Mouse (Mus musculus): Measurements from ENCODE around the gene Kif1bp.
"Not testable (repeated sequence)": the region's sequence is repeated elsewhere in the genome, so short reads cannot be mapped to it uniquely, and the experiment has no call there.

Kif1bp gene

GRCm38 (mm10) chr10:62578338-62579100 is at the start of gene Kif1bp:
Gene Kif1bp (minus strand): TSS chr10:62578457.
- DNase-seq (ENCODE audit: low read depth), result peak; percentile 95

DNA sequence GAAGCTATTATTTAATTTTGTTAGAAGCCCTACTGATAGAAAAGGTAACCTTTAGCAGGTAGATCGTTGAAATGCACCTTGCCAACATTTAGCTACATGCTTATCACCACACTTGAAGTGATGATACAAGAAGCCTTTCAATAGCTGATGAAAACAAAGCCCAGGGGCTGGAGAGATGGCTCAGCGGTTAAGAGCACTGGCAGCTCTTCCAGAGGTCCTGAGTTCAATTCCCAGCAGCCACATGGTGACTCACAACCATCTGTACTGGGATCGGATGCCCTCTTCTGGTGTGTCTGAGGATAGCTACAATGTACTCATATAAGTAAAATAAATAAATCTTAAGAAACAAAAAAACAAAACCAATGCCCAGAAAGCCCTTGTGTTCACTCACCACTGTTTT is 25.9 kb upstream of the Kif1bp start:
- no peak for DNase-seq (ENCODE audit: low read depth)

GRCm38 (mm10) chr10:62603233-62604030 is 25.2 kb upstream of the Kif1bp start:
- no peak for DNase-seq (ENCODE audit: low read depth)

GRCm38 (mm10) chr10:62602177-62603040 is 24.2 kb upstream of the Kif1bp start, which contains the start of gene Ddx21:
Gene Ddx21 (minus strand): TSS chr10:62602281.
- DNase-seq (ENCODE audit: low read depth), result peak; percentile 86

GRCm38 (mm10) chr10:62601833-62602176 is 23.5 kb upstream of the Kif1bp start:
- no peak for DNase-seq (ENCODE audit: low read depth)

- DNase-seq (ENCODE audit: low read depth), result no peak
Measured at GRCm38 (mm10) chr10:62601053-62601791, 23.0 kb upstream of the Kif1bp start.

GRCm38 (mm10) chr10:62600056-62600455 is 21.8 kb upstream of the Kif1bp start:
- DNase-seq (ENCODE audit: low read depth), result no peak

GRCm38 (mm10) chr10:62599311-62599710 is 21.1 kb upstream of the Kif1bp start:
- not testable (repeated sequence) for DNase-seq (ENCODE audit: low read depth)

DNA sequence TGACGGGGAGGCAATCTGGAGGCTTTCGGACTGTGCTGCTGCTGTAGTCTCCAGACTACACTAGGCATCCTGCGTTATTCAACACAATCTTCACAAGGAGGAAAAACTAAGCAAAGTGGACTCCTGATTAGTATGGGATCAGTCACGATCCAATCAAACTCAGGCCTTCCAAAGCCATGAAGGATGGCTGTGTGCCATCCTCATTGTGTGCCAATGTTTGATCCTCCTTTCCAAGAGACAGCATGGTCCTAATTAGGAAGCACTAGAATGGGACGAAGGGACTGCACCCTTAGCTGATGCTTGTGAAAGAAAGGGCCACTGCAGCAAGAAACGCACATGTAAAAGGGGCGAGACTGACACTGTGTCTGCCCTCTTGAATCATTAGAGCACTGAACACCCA is 14.2 kb upstream of the Kif1bp start:
- DNase-seq (ENCODE audit: low read depth), result no peak

DNA sequence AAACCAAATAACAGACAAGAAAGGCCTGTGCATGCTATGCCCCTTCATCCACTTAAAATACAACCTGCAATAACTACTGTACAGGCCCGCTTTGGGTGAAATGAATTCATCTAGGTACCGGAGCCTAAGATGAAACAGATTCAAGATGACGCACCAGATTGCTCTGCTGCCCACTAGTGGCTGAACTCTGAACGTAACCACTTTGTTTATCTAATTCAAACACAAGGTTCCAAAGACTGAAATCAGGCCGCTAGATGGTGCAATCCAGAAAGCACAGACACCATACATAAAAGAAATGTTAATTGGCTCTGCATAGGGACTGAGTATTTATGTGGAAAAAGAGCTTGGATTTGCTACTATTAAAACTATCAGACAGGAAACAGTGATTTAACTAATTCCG is 11.9 kb upstream of the Kif1bp start:
- DNase-seq (ENCODE audit: low read depth), result peak; percentile 93

DNA sequence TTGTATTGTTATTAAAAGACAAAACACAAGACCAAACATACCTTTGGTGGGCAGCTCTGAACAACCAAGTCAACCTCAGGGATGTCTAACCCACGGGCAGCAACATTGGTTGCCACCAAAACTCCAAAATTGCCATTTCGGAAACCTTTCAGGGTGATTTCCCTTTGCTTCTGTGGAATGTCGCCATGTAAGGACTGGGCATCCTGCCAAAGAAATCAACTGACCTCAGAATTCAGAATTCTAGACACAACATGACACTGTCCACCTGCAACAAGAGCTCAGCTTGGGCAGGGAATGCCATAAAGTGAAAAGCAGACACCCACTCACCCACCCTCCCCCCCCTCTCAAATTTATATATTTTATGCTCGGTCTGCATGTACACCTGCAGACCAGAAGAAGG is 10.4 kb upstream of the Kif1bp start:
- DNase-seq (ENCODE audit: low read depth), result no peak

- DNase-seq (ENCODE audit: low read depth), result no peak
Measured at GRCm38 (mm10) chr10:62583245-62583644, 5.0 kb upstream of the Kif1bp start.

- no peak for DNase-seq (ENCODE audit: low read depth)
Measured at GRCm38 (mm10) chr10:62582701-62583100, 4.4 kb upstream of the Kif1bp start.

GRCm38 (mm10) chr10:62582263-62582662 is 4.0 kb upstream of the Kif1bp start:
- DNase-seq (ENCODE audit: low read depth), result no peak

GRCm38 (mm10) chr10:62579129-62579528 is 872 bp upstream of the Kif1bp start:
- DNase-seq (ENCODE audit: low read depth), result not testable (repeated sequence)

DNA sequence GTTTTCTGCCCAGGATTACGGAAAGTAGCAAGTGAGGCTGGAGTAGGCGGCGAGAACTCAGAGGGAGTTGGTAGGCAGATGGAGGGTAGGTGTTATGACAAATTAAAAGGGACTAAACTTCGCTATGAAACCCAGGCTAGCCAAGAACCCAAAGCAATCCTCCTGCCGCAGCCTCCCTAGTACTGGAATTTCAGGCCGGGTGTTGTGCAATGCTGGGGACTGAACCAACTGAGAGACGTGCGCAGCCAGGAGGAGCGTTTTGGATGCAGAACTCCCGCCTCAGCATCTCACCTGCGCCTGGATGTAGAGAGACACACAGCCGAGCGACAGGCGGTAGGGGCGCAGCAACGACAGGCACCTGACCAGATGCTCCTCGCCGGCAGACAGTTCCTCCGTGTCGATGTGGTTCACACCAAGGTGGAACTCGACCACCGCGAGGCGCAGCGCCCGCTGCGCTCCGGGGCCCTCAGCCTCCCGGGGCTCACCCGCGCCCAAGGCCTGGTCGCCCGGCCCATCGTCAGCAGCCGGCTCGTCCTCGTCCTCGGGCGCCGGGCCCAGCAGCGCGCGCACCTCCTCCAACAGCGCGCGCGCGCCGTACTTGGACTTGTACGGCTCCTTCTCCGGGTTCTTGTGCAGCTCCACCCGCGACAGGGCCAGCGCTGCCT is 452 bp downstream of the Kif1bp start:
- DNase-seq (ENCODE audit: low read depth), result no peak

DNA sequence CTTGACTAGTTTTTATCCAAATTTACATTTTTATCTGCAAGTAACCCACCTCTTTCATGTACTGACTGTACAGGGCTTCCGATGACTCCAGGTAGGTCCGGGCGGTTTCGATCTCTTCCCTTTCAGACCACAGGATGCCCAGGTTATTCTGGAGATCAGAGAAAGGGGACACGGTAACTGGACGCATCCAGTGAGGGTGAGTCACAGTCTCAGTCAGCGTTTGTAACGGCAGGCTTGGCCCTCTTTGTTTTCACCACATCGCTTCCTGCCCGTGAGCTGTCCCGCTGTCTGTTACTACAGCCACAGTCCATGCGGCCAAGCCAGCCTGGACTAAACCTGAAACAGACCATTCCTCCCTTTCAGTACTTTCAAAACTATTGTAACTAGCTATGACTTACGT is 3.3 kb downstream of the Kif1bp start:
- DNase-seq (ENCODE audit: low read depth), result no peak

DNA sequence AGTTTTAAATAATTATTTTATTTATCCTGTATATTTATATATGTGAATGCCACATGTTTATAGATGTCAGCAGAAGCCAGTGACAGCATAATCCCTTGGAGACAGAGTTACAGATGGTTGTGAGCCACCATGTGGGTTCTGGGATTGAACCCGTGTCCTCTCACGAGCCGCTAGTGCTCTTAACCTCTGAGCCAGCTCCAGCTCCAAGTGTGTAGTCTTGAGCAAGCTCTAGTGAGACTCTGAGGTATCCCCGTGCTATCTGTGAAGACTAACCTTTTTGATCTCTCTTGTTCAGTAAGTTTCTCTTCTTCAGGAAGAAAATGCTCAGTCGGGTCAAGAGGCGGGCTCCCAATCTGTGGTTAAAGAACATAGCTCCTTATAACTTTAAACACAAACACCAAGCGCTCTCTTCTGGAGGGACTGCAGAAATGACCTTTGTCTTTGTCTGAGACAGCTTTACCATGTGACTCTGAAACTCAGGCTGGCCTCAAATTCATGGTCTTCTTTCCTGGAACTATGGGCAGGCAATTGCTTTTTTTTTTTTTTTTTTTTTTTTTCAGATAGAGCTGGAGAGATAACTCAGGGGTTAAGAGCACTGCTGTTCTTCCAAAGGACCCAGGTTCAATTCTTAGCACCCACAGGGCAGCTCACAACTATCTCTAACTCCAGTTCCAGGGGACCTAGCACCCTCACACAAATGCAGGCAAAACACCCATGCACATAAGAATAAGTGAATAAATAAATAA is 8.0 kb downstream of the Kif1bp start:
- DNase-seq (ENCODE audit: low read depth), result no peak

DNA sequence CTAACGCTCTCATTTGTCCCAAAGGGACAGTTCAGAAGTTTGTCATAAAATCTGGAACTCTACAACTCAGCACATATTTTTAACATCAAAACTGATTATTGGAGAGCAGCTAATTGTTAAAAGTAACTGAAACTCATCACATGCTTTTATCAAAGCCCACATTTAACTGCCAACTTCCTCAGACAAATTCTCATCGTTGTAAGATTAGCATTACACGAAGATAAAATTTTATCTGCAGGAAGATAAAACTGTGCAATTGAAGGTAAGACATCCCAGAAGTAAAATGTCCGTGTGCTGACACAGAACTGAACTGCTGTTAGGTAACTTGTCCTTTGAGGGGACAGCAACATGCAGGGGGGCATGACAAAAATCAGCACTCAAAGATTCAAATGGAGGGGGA is 9.4 kb downstream of the Kif1bp start:
- DNase-seq (ENCODE audit: low read depth), result no peak

DNA sequence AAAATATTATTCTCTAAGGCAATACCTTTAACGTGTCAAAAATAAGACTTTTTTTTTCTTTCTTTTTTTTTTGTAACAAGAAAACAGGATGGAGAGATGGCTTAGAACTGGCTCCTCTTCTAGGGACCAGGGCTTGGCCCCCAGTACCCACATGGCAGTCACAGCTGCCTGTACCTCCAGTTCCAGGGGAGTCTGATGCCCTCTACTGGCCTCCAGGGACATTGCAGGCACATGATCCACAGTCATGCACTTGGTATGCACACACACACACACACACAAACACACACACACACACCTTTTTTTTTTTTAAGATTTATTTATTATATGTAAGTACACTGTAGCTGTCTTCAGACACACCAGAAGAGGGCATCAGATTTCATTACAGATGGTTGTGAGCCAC is 20.5 kb downstream of the Kif1bp start:
- no peak for DNase-seq (ENCODE audit: low read depth)

DNA sequence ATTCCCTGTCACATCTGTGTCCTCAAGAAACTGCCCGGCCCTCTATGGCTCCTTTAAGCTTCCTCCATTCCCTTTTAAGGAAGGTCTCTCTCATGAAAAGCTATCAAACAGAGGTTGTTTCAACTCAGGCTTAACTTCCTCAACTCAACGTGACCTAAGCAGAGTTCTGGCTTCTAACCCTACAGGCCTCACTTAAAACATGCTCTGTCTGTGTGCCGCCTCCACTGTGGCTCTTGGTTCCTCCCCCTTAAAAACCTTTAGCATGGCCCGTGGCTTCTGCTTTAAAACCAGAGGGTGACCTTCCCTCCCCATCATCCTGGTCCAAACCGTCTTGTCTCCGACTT is 21.7 kb downstream of the Kif1bp start:
- DNase-seq (ENCODE audit: low read depth), result no peak
